Mouse (Mus musculus): ENCODE measurements around the gene Mmp2. TPM values are rescaled to one million over a fixed set of nuclear protein-coding genes. Genes with fewer than 3 reads are reported as not detected.
"Not testable (repeated sequence)": the region's sequence is repeated elsewhere in the genome, so short reads cannot be mapped to it uniquely, and the experiment has no call there.

Mmp2 gene
- not detected in 2 replicates for total RNA-seq (2015)
- total RNA-seq (2017): not detected in 2 replicates

DNA sequence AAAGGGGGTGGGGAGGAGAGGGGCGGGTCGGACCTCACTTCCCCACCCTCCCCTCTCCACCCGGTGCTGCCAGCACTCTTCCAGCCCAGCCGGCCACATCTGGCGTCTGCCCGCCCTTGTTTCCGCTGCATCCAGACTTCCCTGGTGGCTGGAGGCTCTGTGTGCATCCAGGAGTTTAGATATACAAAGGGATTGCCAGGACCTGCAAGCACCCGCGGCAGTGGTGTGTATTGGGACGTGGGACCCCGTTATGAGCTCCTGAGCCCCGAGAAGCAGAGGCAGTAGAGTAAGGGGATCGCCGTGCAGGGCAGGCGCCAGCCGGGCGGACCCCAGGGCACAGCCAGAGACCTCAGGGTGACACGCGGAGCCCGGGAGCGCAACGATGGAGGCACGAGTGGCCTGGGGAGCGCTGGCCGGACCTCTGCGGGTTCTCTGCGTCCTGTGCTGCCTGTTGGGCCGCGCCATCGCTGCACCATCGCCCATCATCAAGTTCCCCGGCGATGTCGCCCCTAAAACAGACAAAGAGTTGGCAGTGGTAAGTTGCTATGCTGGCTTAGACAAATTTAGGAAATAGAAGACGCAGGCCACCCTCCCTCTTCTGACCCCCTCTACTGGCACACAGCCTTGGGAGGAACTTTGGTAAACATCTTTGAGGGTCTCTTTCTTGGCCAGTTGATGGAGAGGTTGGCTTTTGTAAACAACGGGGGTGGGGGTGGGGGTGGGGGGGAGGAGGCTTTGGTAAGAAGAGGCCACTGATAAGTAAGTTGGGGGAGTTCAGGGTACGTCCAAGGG, at the start of gene Mmp2:
Gene Mmp2, plus strand, starts transcription at position 49 of the 792 bp plus-strand sequence.
- ATAC-seq (ENCODE audit: poor library complexity, severe bottlenecking): peak; percentile 30; the same call in 1 of the 2 replicates

DNA sequence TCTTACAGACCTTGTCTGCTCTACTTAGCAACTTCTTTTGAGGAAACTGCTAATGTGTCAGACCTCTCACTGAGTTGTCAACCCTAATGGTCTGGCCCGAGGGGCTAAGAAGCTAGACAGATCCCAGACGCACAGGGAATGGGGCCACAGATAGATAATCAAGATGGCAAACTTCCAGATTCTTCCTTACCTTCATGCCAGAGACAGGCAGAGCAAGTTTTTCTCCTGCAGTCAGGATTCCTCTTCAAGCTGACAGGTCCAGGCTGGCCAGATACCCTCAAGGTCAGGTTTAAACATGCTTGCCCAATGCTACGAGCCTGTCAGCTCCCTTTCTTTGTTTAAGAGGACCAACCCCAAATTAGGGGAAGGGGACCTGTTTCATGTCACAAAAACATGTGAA, 46.1 kb upstream of the Mmp2 start:
- no peak for ATAC-seq (ENCODE audit: poor library complexity, severe bottlenecking)

GRCm38 (mm10) chr8:92783906-92784610, 43.0 kb upstream of the Mmp2 start:
- no peak for ATAC-seq (ENCODE audit: poor library complexity, severe bottlenecking)

GRCm38 (mm10) chr8:92790835-92791234, 36.3 kb upstream of the Mmp2 start:
- no peak for ATAC-seq (ENCODE audit: poor library complexity, severe bottlenecking)

GRCm38 (mm10) chr8:92791999-92792398, 35.1 kb upstream of the Mmp2 start:
- ATAC-seq (ENCODE audit: poor library complexity, severe bottlenecking): not testable (repeated sequence)

DNA sequence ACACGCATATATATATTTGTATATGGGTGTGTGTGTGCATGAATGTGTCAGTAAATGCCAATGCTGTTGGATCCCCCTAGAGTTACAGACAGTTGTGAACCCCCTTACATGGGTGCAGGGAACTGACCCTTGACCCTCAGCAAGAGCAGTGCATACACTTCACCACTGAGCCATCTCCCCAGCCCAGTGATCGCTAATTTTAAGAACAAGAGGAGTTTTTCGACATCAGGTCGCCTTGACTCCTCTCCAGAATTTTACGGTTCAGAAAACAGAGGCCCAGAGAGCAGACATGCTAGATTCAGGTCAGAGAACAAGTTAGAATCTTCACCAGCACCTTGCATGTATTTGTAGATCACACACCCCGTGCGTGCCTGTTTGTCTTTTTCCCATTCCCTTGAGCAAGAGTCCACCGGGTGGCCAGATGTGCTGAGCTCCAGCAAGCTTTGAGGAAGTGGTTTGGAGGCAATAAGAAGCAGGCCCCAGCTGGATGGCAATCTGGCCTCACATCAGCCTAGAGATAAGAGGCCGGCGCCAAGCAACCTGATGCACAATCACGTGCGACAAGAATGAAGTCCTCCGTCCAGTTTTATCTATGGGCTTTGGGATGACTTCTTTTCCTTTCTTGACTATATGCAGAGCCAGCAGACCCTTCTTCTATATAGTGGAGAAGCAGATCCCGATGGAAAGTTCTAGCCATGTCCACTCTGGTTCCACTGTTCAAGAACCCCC, 33.1 kb upstream of the Mmp2 start:
- no peak for ATAC-seq (ENCODE audit: poor library complexity, severe bottlenecking)

DNA sequence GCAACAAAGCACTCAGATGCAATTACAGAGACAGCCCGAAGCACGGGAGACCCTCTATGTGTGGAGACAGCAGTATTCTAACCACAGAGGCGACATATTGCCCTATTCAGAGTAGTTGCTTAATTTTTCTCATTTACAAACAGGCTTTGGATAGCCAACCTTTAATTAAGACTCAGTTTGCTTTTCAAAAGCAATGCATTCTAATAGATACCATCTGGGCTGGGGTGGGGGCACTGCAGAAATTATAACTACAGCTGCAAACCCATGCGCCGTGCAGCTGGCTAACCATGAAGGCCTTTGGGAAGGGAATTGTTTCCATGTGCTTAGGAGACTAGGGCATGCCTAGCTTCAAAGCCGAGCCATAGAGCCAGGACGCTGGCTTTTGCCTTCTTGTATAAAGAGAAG, 29.6 kb upstream of the Mmp2 start:
- no peak for ATAC-seq (ENCODE audit: poor library complexity, severe bottlenecking)

- no peak for ATAC-seq (ENCODE audit: poor library complexity, severe bottlenecking)
Observed at GRCm38 (mm10) chr8:92799406-92799805, 27.7 kb upstream of the Mmp2 start.

DNA sequence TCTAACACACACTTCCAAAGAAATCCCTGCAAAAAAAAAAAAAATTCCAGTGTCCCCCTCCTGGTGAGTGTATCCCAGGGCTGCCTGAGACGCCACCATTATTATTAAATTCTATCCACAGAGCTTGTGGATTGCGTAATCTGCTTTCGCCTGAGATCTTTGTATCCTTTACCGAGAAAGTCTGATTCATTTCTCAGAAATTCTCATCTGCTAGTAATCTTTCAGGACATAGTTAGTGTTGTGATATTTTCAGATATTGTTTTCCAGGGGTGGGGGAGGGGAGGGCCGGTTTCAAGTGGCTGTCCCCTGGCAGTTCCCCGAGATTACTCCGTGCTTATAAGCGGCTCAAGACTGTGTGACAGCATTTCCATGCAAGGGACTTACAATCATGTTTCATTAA, 25.9 kb upstream of the Mmp2 start:
- ATAC-seq (ENCODE audit: poor library complexity, severe bottlenecking): no peak

- ATAC-seq (ENCODE audit: poor library complexity, severe bottlenecking): no peak
Observed at GRCm38 (mm10) chr8:92802591-92802990, 24.5 kb upstream of the Mmp2 start.

DNA sequence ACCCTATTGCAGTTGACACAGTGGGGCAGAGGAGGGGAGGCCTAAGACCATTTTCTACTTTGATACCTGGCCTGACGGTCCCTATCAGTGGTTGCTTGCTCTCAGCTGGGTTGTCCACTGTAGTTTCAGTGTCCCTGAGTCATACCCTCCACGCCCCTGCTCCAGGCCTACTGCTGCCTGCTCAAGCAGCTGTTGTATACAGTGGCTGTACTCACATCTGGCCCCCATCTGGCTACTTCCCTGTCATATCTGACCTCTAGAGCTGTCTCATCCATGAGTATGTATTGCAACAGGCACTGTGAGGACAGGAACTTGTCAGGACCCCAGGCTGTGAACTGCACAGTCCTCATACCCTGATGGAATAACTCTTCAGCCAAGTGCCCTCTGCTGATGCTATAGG, 14.3 kb upstream of the Mmp2 start:
- no peak for ATAC-seq (ENCODE audit: poor library complexity, severe bottlenecking)

- no peak for ATAC-seq (ENCODE audit: poor library complexity, severe bottlenecking)
Observed at GRCm38 (mm10) chr8:92815661-92816060, 11.4 kb upstream of the Mmp2 start.

DNA sequence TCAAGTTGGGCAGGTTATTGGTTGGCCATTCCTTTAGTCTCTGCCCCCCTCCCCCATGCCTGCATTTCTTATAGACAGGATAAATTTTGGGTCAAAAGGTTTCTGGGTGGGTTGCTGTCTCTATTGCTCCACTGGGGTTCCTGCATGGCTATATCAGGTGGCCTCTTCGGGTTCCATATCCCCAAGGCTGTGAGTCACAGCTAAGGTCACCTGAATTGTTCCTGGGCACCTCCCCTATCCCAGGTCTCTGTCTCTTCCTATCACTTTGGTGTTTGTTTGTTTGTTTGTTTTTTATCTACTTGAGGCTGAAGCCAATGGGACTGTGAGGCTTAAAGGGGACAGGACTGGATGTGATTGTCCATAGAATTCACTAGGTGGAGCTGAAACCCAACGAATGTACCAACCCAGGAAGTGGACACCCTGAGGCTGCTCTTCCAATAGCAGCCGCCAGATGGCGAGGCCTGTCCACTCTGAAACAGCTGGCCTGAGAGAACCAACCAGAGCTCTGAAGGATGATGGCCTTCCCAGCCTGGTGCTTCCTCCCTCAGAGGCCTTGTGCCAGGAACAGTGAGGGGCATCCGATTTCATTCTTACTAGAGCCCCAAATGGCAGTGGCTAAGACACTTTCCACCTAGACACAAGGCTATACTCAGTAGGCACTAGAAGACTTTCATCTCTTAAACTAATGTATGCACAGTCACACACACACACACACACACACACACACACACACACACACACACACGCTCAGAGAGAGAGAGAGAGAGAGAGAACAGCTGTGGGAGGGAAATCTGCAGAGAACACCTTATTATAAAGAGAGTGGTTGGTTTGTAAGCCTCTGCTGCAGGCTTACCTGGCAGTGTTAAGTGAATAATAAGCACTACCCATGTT, 8.9 kb upstream of the Mmp2 start:
- ATAC-seq (ENCODE audit: poor library complexity, severe bottlenecking): peak; percentile 97

- ATAC-seq (ENCODE audit: poor library complexity, severe bottlenecking): no peak
Observed at GRCm38 (mm10) chr8:92821151-92821550, 5.9 kb upstream of the Mmp2 start.

GRCm38 (mm10) chr8:92822386-92822785, 4.7 kb upstream of the Mmp2 start:
- ATAC-seq (ENCODE audit: poor library complexity, severe bottlenecking): peak; percentile 60

DNA sequence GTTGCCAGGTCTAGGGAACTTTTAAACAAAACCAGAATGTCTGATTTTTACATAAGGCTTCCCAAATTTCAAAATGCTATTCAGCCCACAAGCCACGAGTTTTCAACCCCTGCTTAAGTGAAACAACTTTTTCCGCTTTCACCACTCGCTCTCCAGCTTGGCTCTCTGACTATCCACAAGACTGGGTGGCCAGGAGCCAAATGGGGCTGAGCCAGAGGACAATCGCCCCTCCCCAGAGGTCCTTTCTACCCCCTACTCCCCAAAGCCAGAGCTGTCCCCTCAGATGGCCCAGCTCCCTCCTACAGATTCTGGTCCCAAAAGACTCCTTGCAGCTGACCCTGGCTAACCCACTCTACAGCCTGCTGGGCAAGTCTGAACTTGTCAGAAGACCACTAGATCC, 1.1 kb upstream of the Mmp2 start:
- 0 out of 2 replicates have a peak, but pooled peaks have one; percentile 9 for ATAC-seq (ENCODE audit: poor library complexity, severe bottlenecking)

- ATAC-seq (ENCODE audit: poor library complexity, severe bottlenecking): no peak
Observed at GRCm38 (mm10) chr8:92828251-92828743, 1.2 kb downstream of the Mmp2 start.

DNA sequence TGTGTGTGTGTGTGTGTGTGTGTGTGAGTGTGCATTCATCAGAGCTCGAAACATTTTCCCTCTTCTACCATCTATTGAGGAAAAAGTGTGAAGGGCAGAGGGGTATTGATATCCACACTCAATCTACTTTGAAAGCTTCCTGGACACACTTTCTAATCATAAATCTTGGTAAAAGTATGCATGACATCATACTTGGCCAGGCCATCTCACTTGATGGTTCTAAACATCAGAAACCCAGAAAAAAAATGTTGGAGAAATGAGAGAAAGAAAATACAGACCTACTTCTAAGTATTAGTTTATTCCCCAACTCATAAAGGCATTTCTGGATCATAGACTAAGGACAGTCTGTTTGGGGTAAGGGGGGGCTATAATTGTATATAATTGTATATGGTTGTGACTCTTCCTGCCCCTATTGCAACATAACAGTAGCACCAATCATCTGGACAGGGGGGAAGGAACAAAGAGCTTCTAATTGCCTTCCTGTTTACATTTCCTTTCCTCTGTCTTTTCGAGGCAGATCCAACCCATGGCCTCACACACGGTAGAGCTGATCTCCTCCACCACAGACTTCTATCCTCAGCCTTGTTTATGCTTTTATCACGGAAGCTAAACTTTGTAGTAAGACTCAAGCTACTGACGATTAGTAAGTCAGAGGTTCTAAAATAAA, 7.1 kb downstream of the Mmp2 start:
- no peak for ATAC-seq (ENCODE audit: poor library complexity, severe bottlenecking)

DNA sequence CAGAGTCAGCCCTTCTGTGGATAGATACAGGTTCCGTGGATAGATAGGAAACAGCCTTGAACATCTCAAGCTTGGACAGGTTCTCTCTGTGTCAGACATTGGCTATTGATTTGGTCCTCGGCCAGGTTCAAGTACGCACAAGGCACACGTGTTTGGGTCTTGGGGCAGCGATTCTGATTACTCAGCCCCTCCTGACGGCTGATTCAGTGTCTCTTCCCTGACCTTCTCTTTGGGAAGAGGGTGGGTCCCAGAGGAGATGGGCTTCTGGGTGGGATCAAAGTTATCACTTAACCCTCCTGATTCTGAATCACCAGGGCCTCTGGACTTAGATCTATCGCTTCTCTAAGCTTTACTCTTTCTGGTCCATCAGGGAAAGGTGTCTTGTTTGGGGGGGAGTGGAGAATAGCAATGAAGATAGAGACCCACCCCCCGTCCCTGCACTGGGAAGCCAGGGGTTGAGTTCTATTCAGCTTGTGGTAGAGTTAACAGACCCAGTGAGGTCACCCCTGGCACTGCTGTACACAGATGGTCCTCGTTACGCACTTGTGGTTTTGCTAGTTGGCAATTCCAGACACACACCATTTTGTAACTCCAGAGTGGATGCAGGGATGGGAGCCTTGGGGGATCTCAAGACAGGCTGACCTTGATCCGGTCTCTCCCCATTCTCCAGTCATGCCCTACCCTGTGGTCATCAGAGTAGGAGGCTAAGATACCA, 7.9 kb downstream of the Mmp2 start:
- no peak for ATAC-seq (ENCODE audit: poor library complexity, severe bottlenecking)
